Mouse (Mus musculus): ENCODE results near the gene Vmn2r5. TPM values are rescaled to one million over a fixed set of nuclear protein-coding genes. Genes with fewer than 3 reads are reported as not detected.
"Not testable (repeated sequence)": the region's sequence is repeated elsewhere in the genome, so short reads cannot be mapped to it uniquely, and the experiment has no call there.

Gene Vmn2r5
- total RNA-seq (2021), result not detected

GRCm38 (mm10) chr3:64509742-64510141 lies at the start of gene Vmn2r5:
Gene Vmn2r5, minus strand, starts transcription at chr3:64509842.
- DNase-seq (ENCODE audit: extremely low spot score in 1 of 2, low spot score in 2 of 2); intact Hi-C loops (cut with DNase I): not testable (repeated sequence)

- DNase-seq (ENCODE audit: extremely low spot score in 1 of 2, low spot score in 2 of 2); intact Hi-C loops (cut with DNase I): not testable (repeated sequence)
These were observed 13.9 kb upstream of the Vmn2r5 start for GRCm38 (mm10) chr3:64523585-64523984.

Other genes starting within 250 kb of the Vmn2r5 start
- not detected for gene Vmn2r3, start 220.1 kb downstream of the Vmn2r5 start, total RNA-seq (2021)
- not detected for gene Vmn2r4, start 94.5 kb downstream of the Vmn2r5 start, total RNA-seq (2021)
- gene Vmn2r6, start 56.0 kb upstream of the Vmn2r5 start, total RNA-seq (2021), result under 1 TPM in 1 of 2 experiments, not detected in 1; 0.06 TPM

Data from left cerebral cortex, postnatal 10 days (tissue).